Mouse (Mus musculus) liver, embryonic 14.5 days (tissue): Measurements from ENCODE around the gene Clic3. TPM values are rescaled to one million over a fixed set of nuclear protein-coding genes. Genes with fewer than 3 reads are reported as not detected.

Source experiments
- ATAC-seq: fragments of 200-750 bp; cut with Nextera tagmentation; 2 replicates; pipeline ENCODE4 v1.8.0; 2017; ENCODE audit warnings: moderate number of reproducible peaks, mild to moderate bottlenecking, moderate library complexity; ENCODE audit not compliant: insufficient read depth
- DNase-seq, 3 experiments: peaks; one replicate each; pipeline ENCODE4 v3.0.0-alpha.2; 2012 to 2013; ENCODE audit warnings: low read depth in 3 of 3, low spot score in 3 of 3
- H3K27ac ChIP-seq: fragments of 300-500 bp; sonication (generic); 2 replicates; pipeline ENCODE4 v1.5.1; 2014; ENCODE audit warnings: moderate library complexity, mild to moderate bottlenecking, control low read depth, inconsistent platforms
- H3K27me3 ChIP-seq: fragments of 300-500 bp; sonication (generic); 2 replicates; pipeline ENCODE4 v1.6.1; 2014; ENCODE audit warnings: mild to moderate bottlenecking, low read length, moderate library complexity; ENCODE audit not compliant: control insufficient read depth, insufficient read depth
- H3K36me3 ChIP-seq: fragments of 300-500 bp; sonication (generic); replicated peaks from 2 replicates; pipeline ENCODE4 v1.6.1; 2014; ENCODE audit warnings: low read depth; ENCODE audit not compliant: control insufficient read depth, insufficient read depth
- H3K4me1 ChIP-seq, 2 experiments: fragments of 200-500 bp in 1 of 2; fragments of 300-500 bp in 1 of 2; sonication (generic) in 1 of 2; replicated peaks; 2 replicates each; pipeline ENCODE4 v1.6.1; 2012 to 2014; ENCODE audit warnings: antibody characterized with exemption in 1 of 2, inconsistent platforms in 1 of 2, low read length in 1 of 2; ENCODE audit not compliant: control insufficient read depth in 2 of 2, insufficient read depth in 2 of 2
- H3K4me2 ChIP-seq: fragments of 300-500 bp; sonication (generic); 2 replicates; pipeline ENCODE4 v1.6.1; 2014; ENCODE audit warnings: low read depth, mild to moderate bottlenecking, control low read depth, moderate library complexity
- H3K4me3 ChIP-seq, 2 experiments: fragments of 200-500 bp in 1 of 2; fragments of 300-500 bp in 1 of 2; sonication (generic) in 1 of 2; 2 replicates each; pipeline ENCODE4 v1.5.1; 2012 to 2014; ENCODE audit warnings: low read depth in 2 of 2, low read length in 2 of 2, mild to moderate bottlenecking in 2 of 2, control low read depth in 1 of 2, inconsistent platforms in 1 of 2, moderate library complexity in 1 of 2; ENCODE audit not compliant: insufficient read depth in 1 of 2
- H3K9ac ChIP-seq: fragments of 300-500 bp; sonication (generic); replicated peaks from 2 replicates; pipeline ENCODE4 v1.6.1; 2014; ENCODE audit warnings: mild to moderate bottlenecking, control low read depth, moderate library complexity
- H3K9me3 ChIP-seq: fragments of 300-500 bp; sonication (generic); 2 replicates; pipeline ENCODE4 v1.6.1; 2016; ENCODE audit warnings: low read length, mixed read lengths; ENCODE audit not compliant: control insufficient read depth
- CTCF ChIP-seq: IDR thresholded peaks from 2 replicates; pipeline ENCODE4 v1.5.1; 2016; ENCODE audit warnings: antibody characterized with exemption, low read depth, control low read depth
- EP300 ChIP-seq: IDR thresholded peaks from 2 replicates; pipeline ENCODE4 v1.6.1; 2016; ENCODE audit warnings: antibody characterized with exemption, low read depth
- WGBS: fragments of 180-500 bp; shearing (Covaris S2); extraction: QIAGEN DNeasy Blood & Tissue Kit; methylation state at CpG from one replicate; pipeline ENCODE4 v1.1.7; 2014; ENCODE audit not compliant: insufficient replicate concordance; 5-methylcytosine and 5-hydroxymethylcytosine counted together
- polyA plus RNA-seq, 2 experiments: library from polyadenylated mRNA; depleted of rRNA in 1 of 2; stranded (reverse) in 1 of 2; unstranded in 1 of 2; fragments of >200 nt; fragmentation: Nextera tagmentation in 1 of 2; extraction: Ambion mirVana in 1 of 2; gene quantifications; 2 replicates each; pipeline versions ENCODE4 v1.2.1 to v1.2.3; 2012 to 2014

Clic3 gene
- polyA plus RNA-seq, 2 experiments: 0.08 to 0.27 TPM

DNA sequence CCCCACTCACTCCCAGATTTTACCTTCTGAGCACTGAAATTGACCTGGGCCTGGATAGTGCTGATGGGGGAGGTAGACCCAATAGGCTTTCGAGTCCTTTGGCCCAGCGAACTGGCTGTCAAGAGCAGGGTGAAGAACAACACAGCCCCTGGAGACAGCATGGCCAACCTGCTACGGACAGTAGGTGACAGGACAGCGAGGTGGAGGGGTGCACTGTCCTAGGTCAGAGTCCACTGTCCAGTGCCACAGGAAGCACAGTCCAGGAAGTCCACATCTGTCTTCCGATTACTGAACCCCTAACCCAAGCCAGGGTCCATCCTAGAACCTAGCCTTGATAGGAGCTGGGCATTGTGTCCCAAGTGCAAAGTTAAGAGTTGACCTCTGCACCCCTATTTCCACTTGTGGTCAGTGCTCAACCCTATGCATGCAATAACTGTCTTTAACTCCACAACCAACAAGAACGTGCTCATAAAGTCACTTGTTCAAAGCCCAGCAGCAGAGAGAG lies 43.5 kb downstream of the Clic3 start:
- Histone ChIP-seq H3K27me3 (no peaks in the 10 kb centered on the region), H3K27ac (peak overlapping the region; percentile 48), H3K9ac (peak overlapping the region; percentile 95), H3K4me2 (peak overlapping the region; percentile 97), H3K36me3 (peaks cover 3% of the 10 kb centered on the region; the same call in 1 of the 2 replicates), H3K9me3 (no peaks in the 10 kb centered on the region), H3K4me3 (peak overlapping the region; percentile 61 to 90), H3K4me1 (peaks cover 25 to 37% of the 10 kb centered on the region in 2 experiments)
- DNase-seq: no peak
- TF ChIP-seq CTCF (no peak), EP300 (no peak)
- 55% methylated on average over 6 of the region's 6 CpGs for WGBS
- peak; percentile 11 for ATAC-seq

GRCm38 (mm10) chr2:25500576-25501405 lies 44.2 kb downstream of the Clic3 start, which contains the start of gene Fbxw5:
TSS of gene Fbxw5 (plus strand) at chr2:25500750.
- Histone ChIP-seq H3K27ac (peak within 1 kb of the TSS; percentile 80), H3K36me3 (peaks cover 3% of the 10 kb centered on the region; the same call in 1 of the 2 replicates), H3K4me1 (peaks cover 25 to 37% of the 10 kb centered on the region in 2 experiments), H3K4me3 (peak within 1 kb of the TSS; percentile 90 to 94), H3K9ac (peak within 1 kb of the TSS; percentile 95), H3K9me3 (no peaks in the 10 kb centered on the region), H3K27me3 (no peaks in the 10 kb centered on the region), H3K4me2 (peak within 1 kb of the TSS; percentile 97)
- DNase-seq (peak; percentile 85 to 87 (median 87)), ATAC-seq (peak; percentile 80)
- under 1% methylated on average over 42 of the region's 44 CpGs for WGBS
- TF ChIP-seq EP300 (no peak), CTCF (no peak)

DNA sequence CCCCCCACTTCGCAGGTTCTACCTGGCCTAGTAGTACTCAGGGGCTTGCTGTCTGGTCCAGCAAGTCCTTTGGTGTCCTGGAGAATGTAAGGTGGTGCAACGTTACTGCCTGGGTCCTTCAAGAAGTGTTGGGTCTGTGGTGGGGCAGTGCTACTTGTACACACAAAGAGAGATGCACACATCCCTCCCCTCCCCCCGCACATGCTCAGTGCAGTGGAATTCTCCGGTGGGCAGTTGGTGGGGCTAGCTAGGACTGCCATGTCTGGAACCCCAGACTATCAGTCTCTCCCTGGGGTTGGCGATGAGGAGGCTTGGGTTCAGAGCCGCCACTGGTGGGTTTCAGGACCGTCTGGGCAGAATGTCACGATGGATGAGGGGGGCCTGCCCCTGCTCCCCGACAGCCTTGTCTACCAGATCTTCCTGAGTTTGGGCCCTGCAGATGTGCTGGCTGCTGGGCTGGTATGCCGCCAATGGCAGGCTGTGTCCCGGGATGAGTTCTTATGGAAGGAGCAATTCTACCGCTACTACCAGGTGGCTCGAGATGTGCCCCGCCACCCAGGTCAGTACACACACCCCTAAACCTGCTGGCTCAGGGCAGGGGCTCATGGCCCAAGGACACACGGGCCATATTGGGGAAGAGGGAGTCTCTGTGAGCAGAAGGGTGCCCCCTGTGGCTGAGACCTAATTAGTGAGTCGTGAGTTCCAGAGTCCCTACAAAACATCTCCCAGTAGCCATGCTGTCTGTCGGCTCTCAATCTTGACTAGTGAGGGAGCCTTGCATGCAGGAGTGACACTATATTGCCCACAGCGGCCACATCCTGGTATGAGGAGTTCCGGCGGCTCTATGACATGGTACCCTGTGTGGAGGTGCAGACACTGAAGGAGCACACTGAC lies 45.2 kb downstream of the Clic3 start, which contains the start of gene C8g:
Gene C8g, minus strand, starts transcription at position 127 of the 894 bp plus-strand sequence.
- peak within 1 kb of the TSS; percentile 90 to 94 for H3K4me3 ChIP-seq
- H3K4me2 ChIP-seq: peak within 1 kb of the TSS; percentile 97
- peak within 1 kb of the TSS; percentile 95 for H3K9ac ChIP-seq
- 67% methylated on average over 20 of the region's 20 CpGs for WGBS
- peaks cover 25 to 37% of the 10 kb centered on the region in 2 experiments for H3K4me1 ChIP-seq
- no peaks in the 10 kb centered on the region for H3K9me3 ChIP-seq
- peaks cover 3% of the 10 kb centered on the region; the same call in 1 of the 2 replicates for H3K36me3 ChIP-seq
- ATAC-seq (no peak), DNase-seq (no peak)
- no peaks in the 10 kb centered on the region for H3K27me3 ChIP-seq
- no peak for TF ChIP-seq EP300
- peak; percentile 55 for TF ChIP-seq CTCF
- peak within 1 kb of the TSS; percentile 80 for H3K27ac ChIP-seq

DNA sequence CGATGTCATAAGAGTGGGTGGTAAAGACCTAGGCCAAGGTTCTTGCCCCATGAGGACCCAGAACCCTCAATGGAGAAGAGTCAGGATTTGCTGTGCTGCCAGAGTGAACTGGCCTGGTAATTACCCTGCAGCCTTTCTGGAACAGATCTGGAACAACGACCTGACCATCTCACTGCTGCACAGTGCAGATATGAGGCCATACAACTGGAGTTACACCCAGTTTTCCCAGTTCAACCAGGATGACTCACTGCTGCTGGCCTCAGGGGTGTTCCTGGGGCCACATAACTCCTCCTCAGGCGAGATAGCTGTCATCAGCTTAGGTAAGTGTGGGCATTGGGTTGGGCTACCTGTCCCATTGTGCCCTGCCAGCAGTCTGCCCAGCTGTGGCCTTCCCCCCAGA lies 46.1 kb downstream of the Clic3 start:
- no peak for TF ChIP-seq CTCF
- peak; percentile 59 for TF ChIP-seq EP300
- Histone ChIP-seq H3K9me3 (no peaks in the 10 kb centered on the region), H3K36me3 (peaks cover 3% of the 10 kb centered on the region; the same call in 1 of the 2 replicates), H3K27me3 (no peaks in the 10 kb centered on the region), H3K4me3 (peak overlapping the region in 1 of 2 experiments; percentile 10; a peak in 1 of 4 replicates), H3K9ac (peak overlapping the region; percentile 48), H3K27ac (peak overlapping the region; percentile 80), H3K4me1 (peaks cover 25 to 37% of the 10 kb centered on the region in 2 experiments), H3K4me2 (peak overlapping the region; percentile 97)
- DNase-seq (peak; percentile 67 to 73 (median 69)), ATAC-seq (peak; percentile 77)
- 43% methylated on average over 3 of the region's 3 CpGs for WGBS
